Mouse (Mus musculus) left cerebral cortex, adult 2 months (tissue): ENCODE measurements around the gene Pip4k2c. TPM values are rescaled to one million over a fixed set of nuclear protein-coding genes. Genes with fewer than 3 reads are reported as not detected.
A peak's percentile ranks its signal among the peaks of the same experiment; 100 is the strongest.

Experiments
- DNase-seq, 2 experiments: peaks; one replicate each; pipeline ENCODE4 v3.0.0; 2021 to 2022; ENCODE audit warnings: low spot score in 2 of 2, mixed read lengths in 1 of 2; ENCODE audit errors: extremely low spot score in 1 of 2
- H3K27ac ChIP-seq: fragments of 200-600 bp; 2 replicates; pipeline ENCODE4 v1.8.1; 2022
- H3K4me3 ChIP-seq: fragments of 200-600 bp; 2 replicates; pipeline ENCODE4 v1.8.1; 2022
- CTCF ChIP-seq: fragments of 200-600 bp; IDR thresholded peaks from 2 replicates; pipeline ENCODE4 v1.8.1; 2022; ENCODE audit warnings: antibody characterized with exemption, mild to moderate bottlenecking, moderate library complexity
- intact Hi-C: fragments of 180-260 bp; cut with DNase I; formaldehyde crosslinking; loops from one replicate; pipeline ENCODE4 v1.15.1; 2025
- total RNA-seq, 2 experiments: library from RNA; stranded (reverse); gene quantifications; 2 replicates each; pipeline ENCODE4 v1.2.3; 2021

The Pip4k2c gene
- total RNA-seq, 2 experiments from 2014 or later: 113 to 115 TPM

DNA sequence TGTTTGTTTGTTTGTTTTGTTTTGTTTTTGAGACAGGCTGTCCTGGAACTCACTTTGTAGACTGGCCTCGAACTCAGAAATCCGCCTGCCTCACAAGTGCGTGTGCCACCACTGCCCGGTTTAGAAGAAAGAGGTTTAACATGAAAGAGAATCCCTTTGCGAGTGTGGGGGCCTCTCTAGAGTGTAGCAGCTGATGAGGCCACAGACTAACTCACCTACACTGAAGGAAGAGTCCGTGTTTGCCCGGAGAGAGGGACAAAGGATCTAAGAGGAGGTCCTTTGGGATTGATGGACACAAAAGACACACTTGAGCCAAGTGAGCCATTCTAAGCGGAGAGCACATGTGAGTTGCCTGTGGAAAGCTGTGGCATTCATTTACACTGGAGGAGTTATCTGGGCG, 34.1 kb downstream of the Pip4k2c start:
- intact Hi-C loops: loop anchor here (2.0 kb wide), 1 partner anchor 52 kb away; no protein-coding TSS in a partner anchor
- Histone ChIP-seq H3K4me3 (no peak overlapping the region), H3K27ac (no peak overlapping the region)
- no peak for TF ChIP-seq CTCF
- DNase-seq: no peak

DNA sequence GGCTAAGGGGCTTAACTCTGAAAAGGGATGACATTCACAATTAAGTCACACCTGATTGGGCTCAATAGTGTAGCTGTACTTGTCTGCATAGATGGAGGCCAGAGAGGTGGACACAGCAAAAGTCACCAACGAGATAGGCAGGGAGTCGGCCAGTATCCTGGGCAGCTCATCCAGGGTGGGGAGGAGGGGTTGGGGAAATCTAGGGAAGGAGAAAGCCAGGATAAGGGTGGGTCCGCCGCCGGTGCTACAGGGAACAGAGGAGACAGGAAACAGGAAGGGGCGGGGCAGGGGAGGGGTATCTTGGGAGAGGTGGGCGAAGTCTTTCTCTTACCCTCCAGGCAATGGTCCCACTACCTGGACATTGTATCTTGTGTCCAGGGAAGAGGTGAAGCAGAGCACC, 34.6 kb downstream of the Pip4k2c start:
- DNase-seq: no peak
- no peak overlapping the region for H3K4me3 ChIP-seq
- no peak overlapping the region for H3K27ac ChIP-seq
- TF ChIP-seq CTCF: no peak
- intact Hi-C loops: loop anchor here (2.0 kb wide), 1 partner anchor 52 kb away; no protein-coding TSS in a partner anchor

DNA sequence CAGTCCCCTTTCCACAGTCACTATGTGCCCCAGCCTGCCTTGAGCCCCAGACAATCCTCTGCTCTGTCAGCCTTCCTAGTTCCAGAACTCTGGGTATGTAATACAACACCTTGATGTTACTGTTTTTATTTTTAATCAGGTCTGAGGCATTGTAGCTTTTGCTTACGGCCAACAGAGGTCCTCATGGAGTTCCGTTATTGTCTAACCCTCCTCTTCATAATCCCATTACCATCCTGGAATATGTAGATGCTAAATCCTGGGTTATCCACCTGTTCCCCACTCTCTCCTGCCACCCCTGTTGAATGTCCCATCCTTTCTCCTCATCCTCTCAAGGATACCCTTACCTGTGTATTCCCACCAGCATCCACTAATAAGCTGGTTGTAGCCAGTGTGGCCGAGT, 35.2 kb downstream of the Pip4k2c start:
- DNase-seq: no peak
- intact Hi-C loops: loop anchor here (2.0 kb wide), 1 partner anchor 53 kb away; no protein-coding TSS in a partner anchor
- H3K27ac ChIP-seq: no peak overlapping the region
- H3K4me3 ChIP-seq: no peak overlapping the region
- no peak; the same call in 1 of the 2 replicates for TF ChIP-seq CTCF

DNA sequence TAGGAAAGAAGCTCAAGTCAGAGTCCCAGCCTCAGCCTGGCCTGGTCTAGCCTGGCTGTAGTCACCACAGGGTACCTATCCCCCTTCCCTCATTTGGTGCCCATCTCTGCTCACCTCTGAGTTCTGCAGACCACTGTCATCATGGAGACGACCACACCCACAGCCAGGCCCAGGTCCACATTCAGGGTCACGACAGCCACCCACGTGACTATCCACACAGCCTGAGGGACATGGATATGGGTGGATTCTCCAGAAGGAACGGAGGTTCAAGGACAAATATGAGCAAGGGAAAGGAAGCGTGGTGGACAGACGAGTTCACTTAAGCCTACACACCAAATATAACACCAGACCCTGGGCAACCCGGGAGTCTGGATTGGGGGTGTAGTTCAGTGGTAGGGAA, 37.2 kb downstream of the Pip4k2c start:
- no peak for TF ChIP-seq CTCF
- no peak overlapping the region for H3K4me3 ChIP-seq
- intact Hi-C loops: no loop called here
- H3K27ac ChIP-seq: no peak overlapping the region
- peak in 1 of 2 experiments; percentile 8 for DNase-seq

DNA sequence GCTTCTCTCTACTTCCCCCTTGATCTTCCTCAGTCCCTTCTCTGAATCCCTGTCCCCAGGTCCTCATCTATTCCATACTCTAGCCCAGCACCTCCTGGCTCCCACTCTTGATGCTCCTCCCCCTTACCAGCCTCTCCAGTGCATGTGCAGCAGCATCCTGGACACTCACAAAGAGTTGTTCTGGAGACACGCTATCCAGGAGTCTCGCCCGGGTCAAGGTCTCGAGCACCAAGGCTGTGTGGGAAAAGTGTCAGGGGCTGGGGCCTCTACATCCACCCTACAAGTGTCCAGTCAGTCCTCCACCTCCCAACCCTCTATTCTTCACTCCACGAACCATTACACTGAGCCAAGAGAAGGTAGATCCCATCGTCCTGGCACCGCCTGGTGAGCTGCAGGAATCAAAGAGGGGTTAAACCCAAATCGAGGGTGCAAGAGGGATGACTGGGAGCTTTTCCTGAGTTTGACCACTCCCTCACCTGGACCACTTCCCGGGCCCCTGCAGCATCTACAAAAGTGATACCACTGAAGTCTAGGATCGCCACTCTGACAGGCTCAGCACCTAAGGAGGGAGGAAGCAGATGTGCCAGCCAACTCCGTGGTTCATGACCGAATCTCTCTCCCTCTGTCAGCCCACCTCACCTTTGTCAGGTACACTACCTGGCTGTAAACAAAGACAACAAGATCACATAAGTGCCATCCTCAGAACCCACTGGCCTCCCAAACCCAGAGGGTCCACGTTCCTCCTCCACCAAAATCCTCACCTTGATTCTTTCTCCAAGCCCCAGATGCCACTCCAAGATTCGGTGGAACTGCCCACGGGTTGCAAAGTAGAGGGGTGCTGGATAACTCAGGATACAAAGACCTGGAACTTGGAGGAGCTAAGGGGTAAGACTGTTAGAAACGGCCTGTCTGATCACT, 38.0 kb downstream of the Pip4k2c start:
- no peak overlapping the region for H3K4me3 ChIP-seq
- H3K27ac ChIP-seq: no peak overlapping the region
- TF ChIP-seq CTCF: no peak
- peak in 1 of 2 experiments; percentile 7 for DNase-seq
- intact Hi-C loops: no loop called here

DNA sequence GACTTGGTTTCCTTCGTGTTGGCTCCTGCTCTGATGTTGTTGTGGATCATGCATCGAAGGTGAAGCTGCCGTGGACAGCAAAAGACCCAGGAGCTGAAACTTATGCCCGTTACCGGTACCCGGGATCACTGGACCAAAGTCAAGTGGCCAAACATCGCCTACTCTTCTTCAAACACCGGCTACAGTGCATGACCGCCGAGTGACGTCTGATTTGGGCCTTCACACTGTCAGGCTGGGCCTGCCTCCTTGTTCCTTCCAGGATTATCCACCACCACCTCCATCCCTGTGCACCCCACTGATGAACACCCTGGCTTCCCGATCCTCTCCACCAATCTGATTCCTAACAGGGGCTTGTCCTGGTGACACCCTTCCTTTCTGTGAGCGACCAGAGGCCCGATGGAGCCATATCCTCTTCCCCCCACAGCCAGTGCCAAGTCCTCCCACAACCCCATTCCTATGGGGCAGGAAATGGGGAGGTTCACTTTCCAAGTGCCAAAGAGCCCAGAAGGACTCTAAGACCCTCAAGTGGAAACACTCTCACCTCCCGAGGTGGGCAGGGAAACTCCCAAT, 39.7 kb downstream of the Pip4k2c start:
- no peak overlapping the region for H3K4me3 ChIP-seq
- intact Hi-C loops: no loop called here
- TF ChIP-seq CTCF: no peak
- no peak overlapping the region for H3K27ac ChIP-seq
- DNase-seq: peak in 1 of 2 experiments; percentile 11

DNA sequence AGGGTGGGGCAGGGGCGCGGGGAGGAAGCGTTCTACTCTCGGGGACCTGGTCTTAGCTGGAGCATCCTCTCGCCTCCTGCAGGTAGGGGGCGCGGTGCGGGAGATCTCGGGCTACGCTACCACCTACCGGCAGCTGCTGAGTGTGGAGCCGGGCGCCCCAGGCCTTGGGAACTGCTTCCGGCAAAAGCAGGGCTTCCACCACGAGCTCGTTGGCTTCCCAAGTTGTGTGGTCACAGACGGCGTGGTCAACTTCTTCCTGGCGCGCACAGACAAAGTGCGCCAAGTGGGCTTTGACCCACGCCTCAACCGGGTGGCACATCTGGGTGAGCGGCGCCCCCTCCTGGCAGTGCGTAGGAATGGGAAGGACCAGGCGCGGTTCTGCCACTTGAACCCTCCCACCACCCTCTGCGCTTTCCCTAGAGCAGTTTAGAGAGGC, 40.5 kb downstream of the Pip4k2c start:
- DNase-seq: peak; percentile 67 to 73
- intact Hi-C loops: no loop called here
- no peak overlapping the region for H3K27ac ChIP-seq
- peak overlapping the region; percentile 6 for H3K4me3 ChIP-seq
- TF ChIP-seq CTCF: peak; percentile 70

DNA sequence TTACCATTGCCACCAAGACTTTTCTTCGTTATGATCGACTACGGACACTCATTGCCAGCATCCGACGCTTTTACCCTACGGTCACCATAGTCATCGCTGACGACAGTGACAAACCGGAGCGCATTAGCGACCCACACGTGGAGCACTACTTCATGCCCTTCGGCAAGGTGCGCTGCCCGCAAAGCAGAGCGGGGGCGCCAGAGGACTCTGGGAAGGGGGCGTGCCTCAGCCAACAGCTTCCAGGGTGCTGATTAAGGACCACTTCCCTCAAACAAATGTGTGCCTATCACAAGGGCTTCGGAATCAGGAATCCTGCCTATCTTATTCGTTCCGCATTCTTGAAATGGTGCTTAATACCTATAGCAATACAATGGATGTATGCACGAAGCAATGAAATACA, 41.4 kb downstream of the Pip4k2c start:
- Histone ChIP-seq H3K4me3 (no peak overlapping the region), H3K27ac (no peak overlapping the region)
- TF ChIP-seq CTCF: no peak; the same call in none of the 2 replicates
- peak; percentile 33 to 40 for DNase-seq
- intact Hi-C loops: no loop called here

DNA sequence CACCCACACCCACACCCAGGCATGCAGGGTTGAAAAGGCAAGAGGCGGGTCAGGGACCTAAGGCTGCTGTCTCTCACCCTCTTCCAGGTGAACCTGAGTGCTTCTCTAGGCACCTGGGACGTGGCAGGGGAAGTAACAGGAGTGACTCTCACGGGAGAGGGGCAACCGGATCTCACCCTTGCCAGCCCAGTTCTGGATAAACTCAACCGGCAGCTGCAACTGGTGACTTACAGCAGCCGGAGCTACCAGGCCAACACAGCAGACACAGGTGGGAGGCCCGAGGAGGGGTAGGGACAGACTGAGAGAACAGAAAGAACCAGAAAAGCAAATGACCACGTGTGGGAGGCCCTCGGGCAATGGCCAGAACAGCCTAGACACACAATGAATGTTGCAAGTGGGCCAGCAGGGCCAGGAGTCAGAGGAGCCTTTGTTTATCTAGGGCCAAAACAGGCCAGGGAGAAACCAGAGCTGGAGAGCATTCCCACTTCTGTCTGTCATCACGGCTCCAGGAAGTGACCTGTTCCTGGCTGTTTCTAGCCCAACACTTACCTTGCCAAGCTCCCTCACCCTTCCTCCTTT, 43.7 kb downstream of the Pip4k2c start:
- DNase-seq: peak in 1 of 2 experiments; percentile 26
- intact Hi-C loops: loop anchor here (2.0 kb wide), 1 partner anchor 23 kb away; the partner anchor contains the start of gene Arhgef25
- Histone ChIP-seq H3K27ac (peak overlapping the region; percentile 8; the same call in 1 of the 2 replicates), H3K4me3 (peak overlapping the region; percentile 62; the same call in 1 of the 2 replicates)
- TF ChIP-seq CTCF: no peak

DNA sequence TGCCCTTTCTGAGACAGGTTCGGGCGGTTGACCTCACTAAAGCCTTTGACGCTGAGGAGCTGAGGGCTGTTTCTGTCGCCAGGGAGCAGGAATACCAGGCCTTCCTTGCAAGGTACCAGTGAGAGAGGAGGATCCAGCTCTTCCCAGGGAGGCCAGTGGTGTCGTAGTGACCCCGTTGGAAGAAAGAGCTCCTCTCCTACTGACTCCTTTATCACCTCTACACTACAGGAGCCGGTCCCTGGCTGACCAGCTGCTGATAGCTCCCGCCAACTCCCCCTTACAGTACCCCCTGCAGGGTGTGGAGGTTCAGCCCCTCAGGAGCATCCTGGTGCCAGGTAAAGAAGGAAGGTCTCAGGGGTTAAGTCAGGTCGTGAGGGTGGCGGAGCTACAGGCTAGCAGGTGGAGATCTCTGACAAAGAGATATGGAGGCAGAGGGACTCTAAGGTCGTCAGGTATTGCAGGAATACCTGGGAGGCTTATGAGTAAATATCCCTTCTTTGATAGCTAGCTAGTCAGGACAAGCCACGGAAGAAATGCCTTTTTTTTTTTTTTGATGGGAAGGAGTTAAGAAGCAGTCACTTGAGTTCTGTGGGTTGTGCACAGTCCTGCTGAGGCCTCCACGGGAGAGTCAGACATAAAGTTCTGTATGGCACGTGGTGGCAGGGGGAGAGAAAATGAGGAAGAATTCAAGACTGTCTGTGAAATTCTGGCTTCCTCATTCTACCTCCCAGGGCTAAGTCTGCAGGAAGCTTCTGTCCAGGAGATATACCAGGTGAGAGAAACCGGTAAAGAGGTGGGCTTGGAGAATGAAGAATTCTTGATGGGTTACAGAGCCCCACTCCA, 44.4 kb downstream of the Pip4k2c start:
- intact Hi-C loops: loop anchor here (2.0 kb wide), 1 partner anchor 24 kb away; the partner anchor contains the start of gene Arhgef25
- H3K27ac ChIP-seq: peak overlapping the region; percentile 95
- no peak for TF ChIP-seq CTCF
- H3K4me3 ChIP-seq: peak overlapping the region; percentile 62
- no peak for DNase-seq

DNA sequence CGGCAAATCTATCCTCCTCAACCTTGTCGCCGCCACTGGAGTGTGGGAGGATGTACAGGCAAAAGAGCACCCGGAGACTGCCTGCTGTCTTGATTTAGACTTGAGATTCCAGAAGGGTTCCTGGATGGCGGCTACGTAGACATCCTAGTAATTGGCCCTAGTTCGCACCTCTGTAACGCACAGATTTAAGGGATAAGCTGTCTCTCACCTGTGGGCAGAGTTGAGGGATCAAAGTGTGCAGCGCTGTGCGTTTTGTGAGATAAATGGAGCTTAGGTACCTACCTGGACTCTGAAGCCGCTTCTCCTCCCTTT, 45.0 kb downstream of the Pip4k2c start:
- Histone ChIP-seq H3K27ac (peak overlapping the region; percentile 95), H3K4me3 (peak overlapping the region; percentile 62)
- TF ChIP-seq CTCF: no peak
- no peak for DNase-seq
- intact Hi-C loops: loop anchor here (2.0 kb wide), 1 partner anchor 24 kb away; the partner anchor contains the start of gene Arhgef25
